Mouse (Mus musculus) midbrain, postnatal 0 days (tissue): ENCODE measurements around the gene Htt. TPM values are rescaled to one million over a fixed set of nuclear protein-coding genes. Genes with fewer than 3 reads are reported as not detected.
"Not testable (repeated sequence)": the region's sequence is repeated elsewhere in the genome, so short reads cannot be mapped to it uniquely, and the experiment has no call there.

ENCODE experiments used
- ATAC-seq: fragments of 200-750 bp; cut with Nextera tagmentation; 2 replicates; pipeline ENCODE4 v1.8.0; 2017; ENCODE audit warnings: moderate number of reproducible peaks, mild to moderate bottlenecking, moderate TSS enrichment, moderate library complexity; ENCODE audit not compliant: low FRiP score
- DNase-seq: peaks from one replicate; pipeline ENCODE4 v3.0.0-alpha.2; 2015; ENCODE audit warnings: low spot score
- H3K27ac ChIP-seq: fragments of 300-500 bp; sonication (generic); 2 replicates; pipeline ENCODE4 v1.5.1; 2014; ENCODE audit warnings: low read depth, mild to moderate bottlenecking, low read length, mixed read lengths
- H3K27me3 ChIP-seq: fragments of 300-500 bp; sonication (generic); 2 replicates; pipeline ENCODE4 v1.6.1; 2014; ENCODE audit warnings: low read length, control low read depth, mixed read lengths; ENCODE audit not compliant: insufficient read depth
- H3K36me3 ChIP-seq: fragments of 300-500 bp; sonication (generic); 2 replicates; pipeline ENCODE4 v1.6.1; 2014; ENCODE audit warnings: low read length, control low read depth, mixed read lengths; ENCODE audit not compliant: insufficient read depth
- H3K4me1 ChIP-seq: fragments of 300-500 bp; sonication (generic); 2 replicates; pipeline ENCODE4 v1.6.1; 2014; ENCODE audit warnings: mild to moderate bottlenecking, control low read depth, antibody characterized with exemption, low read length, mixed read lengths; ENCODE audit not compliant: insufficient read depth
- H3K4me2 ChIP-seq: fragments of 300-500 bp; sonication (generic); 2 replicates; pipeline ENCODE4 v1.6.1; 2014; ENCODE audit warnings: low read depth, mild to moderate bottlenecking, low read length, mixed read lengths; ENCODE audit not compliant: poor library complexity, severe bottlenecking
- H3K4me3 ChIP-seq: fragments of 300-500 bp; sonication (generic); 2 replicates; pipeline ENCODE4 v1.5.1; 2014; ENCODE audit warnings: low read depth, mild to moderate bottlenecking, low read length, moderate library complexity
- H3K9ac ChIP-seq: fragments of 300-500 bp; sonication (generic); replicated peaks from 2 replicates; pipeline ENCODE4 v1.6.1; 2014; ENCODE audit warnings: mild to moderate bottlenecking, low read length, moderate library complexity, mixed read lengths; ENCODE audit not compliant: poor library complexity, severe bottlenecking
- H3K9me3 ChIP-seq: fragments of 300-500 bp; sonication (generic); 2 replicates; pipeline ENCODE4 v1.6.1; 2016; ENCODE audit warnings: low read length, control low read depth
- CTCF ChIP-seq: IDR thresholded peaks from 2 replicates; pipeline ENCODE4 v1.5.1; 2016; ENCODE audit warnings: antibody characterized with exemption, mild to moderate bottlenecking
- WGBS: fragments of 180-500 bp; shearing (Covaris S2); extraction: QIAGEN DNeasy Blood & Tissue Kit; methylation state at CpG from one replicate; pipeline ENCODE4 v1.1.7; 2014; 5-methylcytosine and 5-hydroxymethylcytosine counted together
- polyA plus RNA-seq: library from polyadenylated mRNA; unstranded; fragments of >200 nt; fragmentation: Nextera tagmentation; extraction: Ambion mirVana; gene quantifications from 2 replicates; pipeline ENCODE4 v1.2.1, GENCODE M21; 2015
- total RNA-seq: library from RNA; depleted of rRNA; stranded (reverse); fragments of >200 nt; gene quantifications from 2 replicates; pipeline ENCODE4 v1.2.3, GENCODE M21; 2014; rRNA removed

Htt gene
- total RNA-seq, result 39.9 and 43.6 TPM in 2 replicates
- polyA plus RNA-seq, result 6.0 and 7.4 TPM in 2 replicates

- H3K9me3 ChIP-seq, result no peaks in the 10 kb centered on the region
- WGBS, result under 1% methylated on average over 35 of the region's 35 CpGs
- peak; percentile 46 for TF ChIP-seq CTCF
- H3K4me2 ChIP-seq, result peak within 1 kb of the TSS; percentile 92
- peak within 1 kb of the TSS; percentile 92 for H3K9ac ChIP-seq
- peak within 1 kb of the TSS; percentile 100 for H3K4me3 ChIP-seq
- peak within 1 kb of the TSS; percentile 93 for H3K27ac ChIP-seq
- no peaks in the 10 kb centered on the region for H3K36me3 ChIP-seq
- ATAC-seq (peak; percentile 97), DNase-seq (peak; percentile 98)
- no peaks in the 10 kb centered on the region for H3K27me3 ChIP-seq
- no peaks in the 10 kb centered on the region; the same call in 1 of the 2 replicates for H3K4me1 ChIP-seq
Measured at GRCm38 (mm10) chr5:34761509-34761908, at the start of gene Htt. Gene Htt, plus strand, starts transcription at chr5:34761740.

- not testable (repeated sequence) for ATAC-seq, H3K9ac ChIP-seq, H3K4me1 ChIP-seq, DNase-seq, H3K27me3 ChIP-seq, H3K9me3 ChIP-seq, H3K36me3 ChIP-seq, H3K27ac ChIP-seq, H3K4me3 ChIP-seq, H3K4me2 ChIP-seq
- 81% methylated on average over 3 of the region's 3 CpGs for WGBS
Measured at GRCm38 (mm10) chr5:34714371-34714770, 47.2 kb upstream of the Htt start.

GRCm38 (mm10) chr5:34714816-34715215 lies 46.7 kb upstream of the Htt start:
- no peaks in the 10 kb centered on the region for H3K36me3 ChIP-seq
- TF ChIP-seq CTCF, result no peak
- H3K27me3 ChIP-seq, result no peaks in the 10 kb centered on the region
- no peak overlapping the region for H3K27ac ChIP-seq
- ATAC-seq, result no peak
- WGBS, result 86% methylated on average over 5 of the region's 5 CpGs
- H3K9ac ChIP-seq, result no peak overlapping the region
- H3K4me3 ChIP-seq, result no peak overlapping the region
- H3K4me2 ChIP-seq, result no peak overlapping the region
- DNase-seq, result no peak
- no peaks in the 10 kb centered on the region for H3K4me1 ChIP-seq
- no peaks in the 10 kb centered on the region for H3K9me3 ChIP-seq

- H3K27ac ChIP-seq, result no peak overlapping the region
- TF ChIP-seq CTCF, result no peak
- H3K4me2 ChIP-seq, result no peak overlapping the region
- no peak overlapping the region for H3K9ac ChIP-seq
- H3K4me1 ChIP-seq, result no peaks in the 10 kb centered on the region
- ATAC-seq (no peak), DNase-seq (peak; percentile 34)
- H3K9me3 ChIP-seq, result no peaks in the 10 kb centered on the region
- no peaks in the 10 kb centered on the region for H3K36me3 ChIP-seq
- no peak overlapping the region for H3K4me3 ChIP-seq
- H3K27me3 ChIP-seq, result no peaks in the 10 kb centered on the region
Measured at GRCm38 (mm10) chr5:34729141-34729540, 32.4 kb upstream of the Htt start.

- Histone ChIP-seq H3K4me1 (no peaks in the 10 kb centered on the region), H3K9ac (no peak overlapping the region), H3K9me3 (no peaks in the 10 kb centered on the region), H3K36me3 (no peaks in the 10 kb centered on the region), H3K4me3 (no peak overlapping the region), H3K4me2 (no peak overlapping the region), H3K27me3 (no peaks in the 10 kb centered on the region), H3K27ac (no peak overlapping the region)
- ATAC-seq, result no peak
- TF ChIP-seq CTCF, result no peak
- DNase-seq, result no peak
- 71% methylated on average over 1 of the region's 1 CpGs for whole genome bisulfite sequencing
Measured at GRCm38 (mm10) chr5:34730255-34730654, 31.3 kb upstream of the Htt start.

- H3K9me3 ChIP-seq, result no peaks in the 10 kb centered on the region
- H3K27ac ChIP-seq, result no peak overlapping the region
- 70% methylated on average over 3 of the region's 3 CpGs for WGBS
- H3K27me3 ChIP-seq, result no peaks in the 10 kb centered on the region
- H3K9ac ChIP-seq, result no peak overlapping the region
- DNase-seq (no peak), ATAC-seq (no peak)
- no peaks in the 10 kb centered on the region for H3K36me3 ChIP-seq
- H3K4me2 ChIP-seq, result no peak overlapping the region
- H3K4me1 ChIP-seq, result no peaks in the 10 kb centered on the region
- H3K4me3 ChIP-seq, result no peak overlapping the region
- peak; percentile 37 for TF ChIP-seq CTCF
Measured at GRCm38 (mm10) chr5:34751477-34751876, 10.1 kb upstream of the Htt start.
